Mouse (Mus musculus): ENCODE measurements at regions not wholly inside any gene's neighbourhood (a gene's known extent, or its start where the extent isn't known, plus 50 kb on each side); places are given as distances from the start of the nearest gene placed in this dataset.

DNA sequence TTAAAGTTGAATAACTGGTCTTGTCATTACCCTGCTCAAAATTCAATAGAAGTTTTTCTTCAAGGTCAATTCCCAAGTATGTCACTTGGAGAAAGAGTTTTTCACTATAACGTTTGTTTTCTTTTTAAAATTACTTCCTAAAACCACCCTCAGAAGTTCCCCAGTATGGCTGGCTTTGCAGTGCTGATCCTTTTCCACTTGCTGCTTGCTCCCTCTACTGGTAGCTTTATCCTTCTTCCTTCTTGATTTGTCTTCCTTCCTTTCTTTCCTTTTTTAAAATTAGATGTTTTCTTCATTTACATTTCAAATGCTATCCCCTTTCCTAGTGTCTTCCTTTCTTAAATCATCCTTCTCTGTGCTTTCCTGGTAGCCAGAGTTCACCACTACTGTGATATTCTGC, 73.6 kb downstream of the Rtl3 start:
- peak; percentile 13 for DNase-seq (ENCODE audit: low read depth, low spot score)

Measured in forelimb bud, embryonic 11.5 days (tissue).